Mouse (Mus musculus) testis, postnatal 10 days (tissue): ENCODE measurements around the gene Lclat1.
"Not testable (repeated sequence)": the region's sequence is repeated elsewhere in the genome, so short reads cannot be mapped to it uniquely, and the experiment has no call there.

Source experiments
- DNase-seq: peaks from one replicate; pipeline ENCODE4 v3.0.0; 2021; ENCODE audit warnings: low spot score

The Lclat1 gene

DNA sequence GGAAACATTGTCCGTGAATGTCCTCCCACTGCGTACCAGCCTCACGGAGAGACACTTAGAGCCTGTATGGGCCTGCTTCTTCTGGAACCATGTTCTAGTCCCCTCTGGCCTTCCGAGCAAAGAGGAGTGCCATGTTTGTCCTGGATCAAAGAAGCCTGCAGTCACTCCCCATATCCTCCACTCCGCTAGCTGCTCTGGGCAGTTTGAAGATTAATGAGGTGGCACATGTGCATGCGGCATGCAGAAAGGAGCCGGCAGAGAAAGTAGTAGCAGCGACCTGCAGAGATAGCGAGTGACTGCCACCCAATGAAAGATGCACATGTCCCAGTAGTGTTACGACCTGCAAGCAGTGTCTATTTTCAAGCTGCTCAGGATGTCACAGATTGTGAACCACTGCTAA is 167.3 kb downstream of the Lclat1 start:
- DNase-seq: no peak

DNA sequence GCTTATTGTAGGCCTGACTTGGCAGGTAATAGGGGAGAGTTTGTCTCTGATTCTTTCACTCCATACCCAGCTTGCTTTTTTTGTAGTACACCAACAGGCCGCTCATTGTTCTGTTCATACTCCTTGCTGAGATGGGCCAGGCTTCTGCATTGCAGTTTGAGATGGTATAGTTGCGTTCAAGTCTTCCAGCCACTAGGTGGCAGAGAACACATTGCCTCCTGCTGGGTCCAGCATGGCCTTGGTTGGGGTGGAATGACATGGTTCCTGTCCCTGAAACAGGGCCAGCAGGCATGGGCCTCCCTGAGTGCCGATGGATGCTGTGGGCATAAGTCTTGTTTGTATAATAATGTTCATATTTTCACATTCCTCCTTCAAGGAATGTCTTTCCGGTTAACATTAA is 170.0 kb downstream of the Lclat1 start:
- DNase-seq: no peak

DNA sequence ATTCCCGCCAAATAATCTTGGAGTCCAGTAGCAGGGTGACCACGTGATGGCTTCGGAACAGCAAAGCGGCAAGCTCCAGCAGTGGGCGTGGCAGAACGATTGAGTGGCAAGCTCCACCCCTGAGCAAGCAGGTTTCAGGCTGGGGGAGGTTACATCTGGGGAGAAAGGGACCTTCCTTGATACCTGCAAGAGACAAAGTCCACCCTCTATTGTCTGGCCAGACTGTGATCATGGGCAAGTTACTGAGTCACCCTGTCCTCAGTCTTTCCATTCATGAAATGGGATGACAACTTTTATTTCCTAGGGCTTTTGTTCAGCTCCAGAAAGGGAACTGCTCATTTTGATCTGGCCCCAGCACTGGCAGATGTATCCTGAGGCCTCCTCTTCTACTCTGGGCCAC is 174.9 kb downstream of the Lclat1 start:
- DNase-seq: not testable (repeated sequence)

DNA sequence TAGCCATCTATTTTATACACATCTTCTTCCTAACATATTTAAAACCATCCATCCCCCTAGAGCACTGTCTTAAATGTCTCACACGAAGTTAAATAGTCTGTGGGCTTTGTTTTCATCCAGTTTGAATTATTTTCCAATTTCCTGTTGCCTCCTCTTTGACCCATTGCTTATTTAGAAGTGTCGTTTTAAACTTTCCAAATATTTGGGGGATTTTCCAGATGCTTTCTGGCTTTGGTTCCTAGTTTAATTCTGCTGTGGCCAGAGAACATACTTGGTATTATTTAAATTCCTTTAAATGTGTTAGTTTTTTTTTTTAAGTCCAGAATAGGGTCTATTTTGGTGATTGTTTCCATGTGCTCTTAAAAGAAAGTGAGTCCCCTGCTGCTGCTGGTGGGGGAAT is 176.5 kb downstream of the Lclat1 start:
- no peak for DNase-seq
